Mouse (Mus musculus) embryonic facial prominence, embryonic 13.5 days (tissue): ENCODE results near the gene Jade2. TPM values are rescaled to one million over a fixed set of nuclear protein-coding genes. Genes with fewer than 3 reads are reported as not detected.
"Not testable (repeated sequence)": the region's sequence is repeated elsewhere in the genome, so short reads cannot be mapped to it uniquely, and the experiment has no call there.

Source experiments
- ATAC-seq: fragments of 200-750 bp; cut with Nextera tagmentation; 2 replicates; pipeline ENCODE4 v1.8.0; 2017; ENCODE audit warnings: low read depth; ENCODE audit not compliant: insufficient number of reproducible peaks, insufficient read depth, low FRiP score, low TSS enrichment
- H3K27ac ChIP-seq: fragments of 300-500 bp; sonication (generic); 2 replicates; pipeline ENCODE4 v1.5.1; 2015; ENCODE audit warnings: moderate library complexity, mild to moderate bottlenecking, inconsistent platforms
- H3K27me3 ChIP-seq: fragments of 300-500 bp; sonication (generic); 2 replicates; pipeline ENCODE4 v1.6.1; 2015; ENCODE audit warnings: mild to moderate bottlenecking, inconsistent platforms
- H3K36me3 ChIP-seq: fragments of 300-500 bp; sonication (generic); 2 replicates; pipeline ENCODE4 v1.6.1; 2015; ENCODE audit warnings: mild to moderate bottlenecking, inconsistent platforms
- H3K4me1 ChIP-seq: fragments of 300-500 bp; sonication (generic); 2 replicates; pipeline ENCODE4 v1.6.1; 2015; ENCODE audit warnings: inconsistent platforms
- H3K4me2 ChIP-seq: fragments of 300-500 bp; sonication (generic); 2 replicates; pipeline ENCODE4 v1.6.1; 2015; ENCODE audit warnings: moderate library complexity, mild to moderate bottlenecking, inconsistent platforms
- H3K4me3 ChIP-seq: fragments of 300-500 bp; sonication (generic); 2 replicates; pipeline ENCODE4 v1.5.1; 2015; ENCODE audit warnings: mild to moderate bottlenecking, inconsistent platforms
- H3K9ac ChIP-seq: fragments of 300-500 bp; sonication (generic); 2 replicates; pipeline ENCODE4 v1.6.1; 2015; ENCODE audit warnings: mild to moderate bottlenecking, inconsistent platforms
- H3K9me3 ChIP-seq: fragments of 300-500 bp; sonication (generic); 2 replicates; pipeline ENCODE4 v1.6.1; 2016; ENCODE audit warnings: inconsistent platforms
- WGBS: fragments of 180-500 bp; shearing (Covaris S2); methylation state at CpG from one replicate; pipeline ENCODE4 v1.1.7; 2015; ENCODE audit warnings: mixed read lengths; 5-methylcytosine and 5-hydroxymethylcytosine counted together
- polyA plus RNA-seq: library from polyadenylated mRNA; unstranded; fragments of >200 nt; fragmentation: Nextera tagmentation; extraction: Ambion mirVana; gene quantifications from 2 replicates; pipeline ENCODE4 v1.2.1, GENCODE M21; 2015

Gene Jade2
- polyA plus RNA-seq, 1 experiment from 2014 or later, result 2.7 TPM

GRCm38 (mm10) chr11:51809632-51810224 is 47.7 kb downstream of the Jade2 start:
- WGBS, result 62% methylated on average over 6 of the region's 6 CpGs
- no peak for ATAC-seq

GRCm38 (mm10) chr11:51807108-51807879 is 50.2 kb downstream of the Jade2 start:
- Histone ChIP-seq H3K27ac (no peak overlapping the region), H3K36me3 (no peaks in the 10 kb centered on the region), H3K27me3 (no peaks in the 10 kb centered on the region), H3K9me3 (no peaks in the 10 kb centered on the region), H3K9ac (no peak overlapping the region), H3K4me3 (no peak overlapping the region), H3K4me1 (peaks cover 5% of the 10 kb centered on the region), H3K4me2 (no peak overlapping the region)
- no peak for ATAC-seq
- 37% methylated on average over 13 of the region's 13 CpGs for WGBS

More at GRCm38 (mm10) chr11:51809632-51810224, 47.7 kb downstream of the Jade2 start:
- no peak overlapping the region for H3K4me3 ChIP-seq
- no peak overlapping the region for H3K4me2 ChIP-seq
- H3K27me3 ChIP-seq, result no peaks in the 10 kb centered on the region
- peaks cover 5% of the 10 kb centered on the region for H3K4me1 ChIP-seq
- no peaks in the 10 kb centered on the region for H3K9me3 ChIP-seq
- H3K9ac ChIP-seq, result no peak overlapping the region
- peaks cover 18% of the 10 kb centered on the region for H3K36me3 ChIP-seq
- H3K27ac ChIP-seq, result no peak overlapping the region

GRCm38 (mm10) chr11:51805221-51805981 is 52.1 kb downstream of the Jade2 start:
- Histone ChIP-seq H3K36me3 (no peaks in the 10 kb centered on the region), H3K4me2 (peak overlapping the region; percentile 74), H3K4me1 (peaks cover 10% of the 10 kb centered on the region), H3K27ac (peak overlapping the region; percentile 73), H3K9me3 (no peaks in the 10 kb centered on the region), H3K4me3 (peak overlapping the region; percentile 52), H3K9ac (peak overlapping the region; percentile 68), H3K27me3 (no peaks in the 10 kb centered on the region)
- ATAC-seq, result peak; percentile 56; the same call in 1 of the 2 replicates
- WGBS, result 14% methylated on average over 17 of the region's 17 CpGs

- Histone ChIP-seq H3K27ac (no peak overlapping the region), H3K36me3 (no peaks in the 10 kb centered on the region), H3K9me3 (no peaks in the 10 kb centered on the region), H3K27me3 (no peaks in the 10 kb centered on the region), H3K4me1 (peaks cover 9% of the 10 kb centered on the region), H3K4me3 (no peak overlapping the region), H3K4me2 (no peak overlapping the region), H3K9ac (no peak overlapping the region)
- no peak for ATAC-seq
- 42% methylated on average over 8 of the region's 8 CpGs for WGBS
Observed at GRCm38 (mm10) chr11:51800634-51801325, 56.7 kb downstream of the Jade2 start.

- H3K4me1 ChIP-seq, result peaks cover 5% of the 10 kb centered on the region; the same call in 1 of the 2 replicates
- 81% methylated on average over 4 of the region's 4 CpGs for WGBS
- H3K36me3 ChIP-seq, result peaks cover 15% of the 10 kb centered on the region
- H3K27ac ChIP-seq, result no peak overlapping the region
- no peak overlapping the region for H3K4me3 ChIP-seq
- no peak for ATAC-seq
- no peak overlapping the region for H3K4me2 ChIP-seq
- H3K9ac ChIP-seq, result no peak overlapping the region
- no peaks in the 10 kb centered on the region for H3K27me3 ChIP-seq
- H3K9me3 ChIP-seq, result no peaks in the 10 kb centered on the region
Observed at GRCm38 (mm10) chr11:51796272-51796671, 61.2 kb downstream of the Jade2 start.

GRCm38 (mm10) chr11:51790662-51791061 is 66.8 kb downstream of the Jade2 start:
- H3K9ac ChIP-seq, result no peak overlapping the region
- H3K4me3 ChIP-seq, result no peak overlapping the region
- WGBS, result 94% methylated on average over 7 of the region's 7 CpGs
- H3K4me1 ChIP-seq, result no peaks in the 10 kb centered on the region
- H3K36me3 ChIP-seq, result peaks cover 68% of the 10 kb centered on the region
- H3K27ac ChIP-seq, result no peak overlapping the region
- ATAC-seq, result no peak
- no peaks in the 10 kb centered on the region for H3K27me3 ChIP-seq
- H3K9me3 ChIP-seq, result no peaks in the 10 kb centered on the region
- no peak overlapping the region for H3K4me2 ChIP-seq

GRCm38 (mm10) chr11:51789735-51790134 is 67.7 kb downstream of the Jade2 start:
- WGBS, result 78% methylated on average over 4 of the region's 4 CpGs

GRCm38 (mm10) chr11:51785926-51786325 is 71.5 kb downstream of the Jade2 start:
- 90% methylated on average over 6 of the region's 6 CpGs for WGBS

More at GRCm38 (mm10) chr11:51789735-51790134, 67.7 kb downstream of the Jade2 start:
- H3K36me3 ChIP-seq, result peaks cover 74% of the 10 kb centered on the region
- not testable (repeated sequence) for H3K27me3 ChIP-seq, H3K4me2 ChIP-seq, H3K27ac ChIP-seq, ATAC-seq, H3K4me3 ChIP-seq, H3K9me3 ChIP-seq, H3K4me1 ChIP-seq, H3K9ac ChIP-seq

GRCm38 (mm10) chr11:51782721-51783120 is 74.7 kb downstream of the Jade2 start:
- H3K4me3 ChIP-seq, result no peak overlapping the region
- no peak overlapping the region for H3K27ac ChIP-seq
- peaks cover 69% of the 10 kb centered on the region for H3K36me3 ChIP-seq
- H3K27me3 ChIP-seq, result no peaks in the 10 kb centered on the region
- H3K9ac ChIP-seq, result no peak overlapping the region
- H3K4me1 ChIP-seq, result no peaks in the 10 kb centered on the region
- no peaks in the 10 kb centered on the region for H3K9me3 ChIP-seq
- 84% methylated on average over 6 of the region's 6 CpGs for WGBS
- H3K4me2 ChIP-seq, result no peak overlapping the region
- no peak for ATAC-seq

More at GRCm38 (mm10) chr11:51785926-51786325, 71.5 kb downstream of the Jade2 start:
- H3K27ac ChIP-seq, result no peak overlapping the region
- H3K27me3 ChIP-seq, result no peaks in the 10 kb centered on the region
- H3K9me3 ChIP-seq, result no peaks in the 10 kb centered on the region
- ATAC-seq, result no peak
- H3K36me3 ChIP-seq, result peaks cover 85% of the 10 kb centered on the region
- no peak overlapping the region for H3K9ac ChIP-seq
- H3K4me1 ChIP-seq, result no peaks in the 10 kb centered on the region
- no peak overlapping the region for H3K4me3 ChIP-seq
- H3K4me2 ChIP-seq, result no peak overlapping the region

- Histone ChIP-seq H3K27ac (no peak overlapping the region), H3K9ac (no peak overlapping the region), H3K4me2 (no peak overlapping the region), H3K27me3 (no peaks in the 10 kb centered on the region), H3K9me3 (no peaks in the 10 kb centered on the region), H3K4me3 (no peak overlapping the region), H3K36me3 (peaks cover 52% of the 10 kb centered on the region), H3K4me1 (no peaks in the 10 kb centered on the region)
- WGBS, result 92% methylated on average over 9 of the region's 9 CpGs
- no peak for ATAC-seq
Observed at GRCm38 (mm10) chr11:51780773-51781267, 76.6 kb downstream of the Jade2 start.

GRCm38 (mm10) chr11:51777478-51777877 is 80.0 kb downstream of the Jade2 start:
- Histone ChIP-seq H3K27me3 (no peaks in the 10 kb centered on the region), H3K9me3 (no peaks in the 10 kb centered on the region), H3K4me1 (no peaks in the 10 kb centered on the region), H3K36me3 (peaks cover 27% of the 10 kb centered on the region), H3K4me3 (no peak overlapping the region), H3K27ac (no peak overlapping the region), H3K9ac (no peak overlapping the region), H3K4me2 (no peak overlapping the region)
- 93% methylated on average over 5 of the region's 5 CpGs for WGBS
- ATAC-seq, result no peak
